Mouse (Mus musculus) MEL (cell line): ENCODE results near the gene Rasl11a. TPM values are rescaled to one million over a fixed set of nuclear protein-coding genes. Genes with fewer than 3 reads are reported as not detected.

Experiments used
- DNase-seq: peaks from one replicate; pipeline ENCODE4 v3.0.0; 2011; ENCODE audit warnings: low read depth, low spot score
- H3K27ac ChIP-seq: 2 replicates; pipeline ENCODE4 v1.5.1; 2012; ENCODE audit warnings: low read depth, mild to moderate bottlenecking, control low read depth, low read length, moderate library complexity; ENCODE audit not compliant: control insufficient read depth
- H3K27me3 ChIP-seq, 2 experiments: fragments of 150-350 bp in 1 of 2; sonication (generic) in 1 of 2; 2 replicates each; pipeline ENCODE4 v1.6.1; 2012; ENCODE audit warnings: low read length in 2 of 2, mild to moderate bottlenecking in 2 of 2, improper control_type of control experiment in 1 of 2, moderate library complexity in 1 of 2; ENCODE audit not compliant: insufficient read depth in 2 of 2, control insufficient read depth in 1 of 2
- H3K36me3 ChIP-seq, 2 experiments: 2 replicates each; pipeline ENCODE4 v1.6.1; 2012 to 2014; ENCODE audit warnings: low read length in 2 of 2, improper control_type of control experiment in 1 of 2, inconsistent platforms in 1 of 2, mild to moderate bottlenecking in 1 of 2; ENCODE audit not compliant: insufficient read depth in 2 of 2, control insufficient read depth in 1 of 2
- H3K4me1 ChIP-seq, 2 experiments: fragments of 150-350 bp in 1 of 2; sonication (generic) in 1 of 2; 2 replicates each; pipeline ENCODE4 v1.6.1; 2012; ENCODE audit warnings: low read length in 2 of 2, improper control_type of control experiment in 1 of 2, mild to moderate bottlenecking in 1 of 2; ENCODE audit not compliant: insufficient read depth in 2 of 2, control insufficient read depth in 1 of 2
- H3K4me3 ChIP-seq, 2 experiments: fragments of 150-350 bp in 1 of 2; sonication (generic) in 1 of 2; 2 replicates each; pipeline ENCODE4 v1.5.1; 2012; ENCODE audit warnings: low read depth in 2 of 2, low read length in 2 of 2, mild to moderate bottlenecking in 2 of 2, moderate library complexity in 2 of 2, control low read depth in 1 of 2, improper control_type of control experiment in 1 of 2; ENCODE audit not compliant: control insufficient read depth in 1 of 2, insufficient read depth in 1 of 2
- H3K79me2 ChIP-seq: 2 replicates; pipeline ENCODE4 v1.6.1; 2012; ENCODE audit warnings: mild to moderate bottlenecking, low read length, moderate library complexity; ENCODE audit not compliant: control insufficient read depth, poor library complexity, insufficient read depth
- H3K9ac ChIP-seq: 2 replicates; pipeline ENCODE4 v1.6.1; 2012; ENCODE audit warnings: low read depth, mild to moderate bottlenecking, control low read depth, low read length, moderate library complexity; ENCODE audit not compliant: control insufficient read depth, poor library complexity, severe bottlenecking
- H3K9me3 ChIP-seq: fragments of 150-350 bp; sonication (generic); replicated peaks from 2 replicates; pipeline ENCODE4 v1.6.1; 2012; ENCODE audit warnings: mild to moderate bottlenecking, low read length, improper control_type of control experiment, moderate library complexity; ENCODE audit not compliant: insufficient read depth
- BHLHE40 ChIP-seq: IDR thresholded peaks from 2 replicates; pipeline ENCODE4 v1.6.1; 2012; ENCODE audit warnings: low read depth, mild to moderate bottlenecking, inconsistent platforms, low read length, improper control_type of control experiment, borderline replicate concordance
- CHD2 ChIP-seq: IDR thresholded peaks from 2 replicates; pipeline ENCODE4 v1.6.1; 2011; ENCODE audit warnings: low read length, improper control_type of control experiment
- ELF1 ChIP-seq: IDR thresholded peaks from 2 replicates; pipeline ENCODE4 v1.6.1; 2014; ENCODE audit warnings: low read depth, mild to moderate bottlenecking, inconsistent platforms, low read length, improper control_type of control experiment, moderate library complexity
- EP300 ChIP-seq, 2 experiments: IDR thresholded peaks; 2 replicates each; pipeline ENCODE4 v1.6.1; 2011; ENCODE audit warnings: improper control_type of control experiment in 2 of 2, low read length in 2 of 2, low read depth in 1 of 2, mild to moderate bottlenecking in 1 of 2
- ETS1 ChIP-seq: IDR thresholded peaks from 2 replicates; pipeline ENCODE4 v1.6.1; 2012; ENCODE audit warnings: low read depth, mild to moderate bottlenecking, inconsistent platforms, low read length, improper control_type of control experiment, moderate library complexity
- GATA1 ChIP-seq: IDR thresholded peaks from 2 replicates; pipeline ENCODE4 v1.6.1; 2011; ENCODE audit warnings: low read depth, low read length, improper control_type of control experiment
- HCFC1 ChIP-seq: IDR thresholded peaks from 2 replicates; pipeline ENCODE4 v1.6.1; 2012; ENCODE audit warnings: low read depth, mild to moderate bottlenecking, inconsistent platforms, low read length, improper control_type of control experiment, moderate library complexity
- JUND ChIP-seq: IDR thresholded peaks from 2 replicates; pipeline ENCODE4 v1.6.1; 2011; ENCODE audit warnings: low read depth, mild to moderate bottlenecking, improper control_type of control experiment, low read length
- KAT2A ChIP-seq: conservative IDR thresholded peaks from 2 replicates; pipeline ENCODE4 v1.6.1; 2012; ENCODE audit warnings: low read depth, low read length, improper control_type of control experiment, inconsistent platforms
- MYB ChIP-seq: IDR thresholded peaks from 2 replicates; pipeline ENCODE4 v1.6.1; 2011; ENCODE audit warnings: mild to moderate bottlenecking, low read depth, low read length, improper control_type of control experiment
- RCOR1 ChIP-seq: IDR thresholded peaks from 2 replicates; pipeline ENCODE4 v1.6.1; 2012; ENCODE audit warnings: low read depth, mild to moderate bottlenecking, inconsistent platforms, low read length, improper control_type of control experiment
- SIN3A ChIP-seq: IDR thresholded peaks from 2 replicates; pipeline ENCODE4 v1.6.1; 2012; ENCODE audit warnings: low read length, improper control_type of control experiment, inconsistent platforms
- TBP ChIP-seq: IDR thresholded peaks from 2 replicates; pipeline ENCODE4 v1.8.0; 2011; ENCODE audit warnings: low read depth, low read length, improper control_type of control experiment
- TCF12 ChIP-seq: IDR thresholded peaks from 2 replicates; pipeline ENCODE4 v1.6.1; 2014; ENCODE audit warnings: low read depth, mild to moderate bottlenecking, inconsistent platforms, low read length, improper control_type of control experiment, moderate library complexity
- UBTF ChIP-seq: IDR thresholded peaks from 2 replicates; pipeline ENCODE4 v1.6.1; 2012; ENCODE audit warnings: low read depth, mild to moderate bottlenecking, inconsistent platforms, low read length, improper control_type of control experiment, moderate library complexity, borderline replicate concordance; ENCODE audit not compliant: insufficient read depth
- ZC3H11A ChIP-seq: IDR thresholded peaks from 2 replicates; pipeline ENCODE4 v1.6.1; 2012; ENCODE audit warnings: low read depth, mild to moderate bottlenecking, inconsistent platforms, low read length, improper control_type of control experiment
- ZKSCAN1 ChIP-seq: IDR thresholded peaks from 2 replicates; pipeline ENCODE4 v1.6.1; 2012; ENCODE audit warnings: low read depth, mild to moderate bottlenecking, inconsistent platforms, low read length, improper control_type of control experiment, moderate library complexity
- ZMIZ1 ChIP-seq: IDR thresholded peaks from 2 replicates; pipeline ENCODE4 v1.6.1; 2012; ENCODE audit warnings: low read depth, mild to moderate bottlenecking, inconsistent platforms, low read length, improper control_type of control experiment, moderate library complexity
- ZNF384 ChIP-seq: IDR thresholded peaks from 2 replicates; pipeline ENCODE4 v1.6.1; 2012; ENCODE audit warnings: low read depth, mild to moderate bottlenecking, inconsistent platforms, low read length, improper control_type of control experiment
- polyA plus RNA-seq, 2 experiments: library from polyadenylated mRNA; stranded (reverse) in 1 of 2; unstranded in 1 of 2; fragments of >175 nt in 1 of 2; fragments of >200 nt in 1 of 2; gene quantifications; 2 replicates each; pipeline versions ENCODE4 v1.2.1 to v1.2.4; 2012; ENCODE audit warnings: low replicate concordance in 2 of 2, low read depth in 1 of 2; ENCODE audit not compliant: insufficient read length in 2 of 2, insufficient read depth in 1 of 2, missing spikeins in 1 of 2
- total RNA-seq: library from RNA; depleted of rRNA; stranded (reverse); fragments of 300-350 nt; gene quantifications from 2 replicates; pipeline ENCODE4 v1.2.3, GENCODE M21; 2012

Rasl11a gene
- total and polyA plus RNA-seq, 3 experiments: 1.1 to 2.3 TPM; not detected in 1

DNA sequence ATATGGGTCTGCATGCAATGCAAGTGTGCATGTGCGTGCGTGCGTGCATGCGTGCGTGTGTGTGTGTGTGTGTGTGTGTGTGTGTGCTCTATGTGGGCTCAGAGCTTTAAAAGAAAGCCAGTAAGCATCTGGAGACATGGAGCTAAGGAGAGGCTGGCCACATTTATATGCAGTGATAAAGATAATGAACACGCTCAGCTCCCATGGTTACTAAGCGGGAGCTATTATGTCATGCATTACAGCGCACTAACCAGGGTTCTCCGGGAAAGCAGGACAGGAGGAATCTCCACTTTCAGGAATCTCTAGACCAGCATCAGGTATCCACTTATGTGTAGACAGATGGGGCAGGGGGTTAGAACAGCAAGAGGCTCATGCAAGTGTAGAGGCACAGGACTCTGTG lies 13.9 kb downstream of the Rasl11a start:
- Histone ChIP-seq H3K4me1 (peaks cover 11 to 17% of the 10 kb centered on the region in 2 experiments), H3K36me3 (peaks cover 0 to 12% of the 10 kb centered on the region in 2 experiments; a peak in 2 of 4 replicates)
- TF ChIP-seq ZKSCAN1: no peak
- TF ChIP-seq TCF12: no peak
- TF ChIP-seq TBP: no peak
- no peak for TF ChIP-seq RCOR1
- TF ChIP-seq SIN3A: no peak
- no peak for TF ChIP-seq ZNF384
- TF ChIP-seq, all 39 proteins: peak for 0

DNA sequence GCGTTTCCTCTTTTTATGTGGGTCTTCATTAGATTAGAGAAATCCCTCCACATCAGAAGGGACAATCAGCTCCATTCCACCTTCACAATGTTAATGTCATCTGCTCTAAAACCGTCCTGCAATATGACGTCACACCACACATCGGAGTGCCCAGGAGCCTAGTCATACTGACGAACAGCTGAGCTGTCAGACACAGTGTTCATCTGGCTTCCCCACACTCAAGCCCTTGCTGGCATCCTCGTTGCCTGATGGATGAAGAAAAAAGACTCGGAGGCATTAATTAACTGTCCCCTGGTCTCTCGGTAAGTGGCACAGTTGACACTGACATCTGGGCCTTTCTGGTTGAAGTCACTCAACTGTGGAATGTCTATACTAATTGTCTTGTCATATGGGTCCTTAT lies 14.4 kb downstream of the Rasl11a start:
- H3K27ac ChIP-seq: no peak overlapping the region
- no peaks in the 10 kb centered on the region for H3K9me3 ChIP-seq
- TF ChIP-seq SIN3A: no peak
- TF ChIP-seq UBTF: no peak
- H3K36me3 ChIP-seq: peaks cover 0 to 12% of the 10 kb centered on the region in 2 experiments; a peak in 2 of 4 replicates
- no peak overlapping the region for H3K9ac ChIP-seq
- H3K4me1 ChIP-seq: peaks cover 11 to 17% of the 10 kb centered on the region in 2 experiments
- no peaks in the 10 kb centered on the region for H3K79me2 ChIP-seq
- H3K27me3 ChIP-seq: no peaks in the 10 kb centered on the region
- no peak overlapping the region for H3K4me3 ChIP-seq
- no peak for DNase-seq

More for the DNA sequence above, 13.9 kb downstream of the Rasl11a start:
- Histone ChIP-seq H3K9ac (no peak overlapping the region), H3K9me3 (no peaks in the 10 kb centered on the region), H3K79me2 (no peaks in the 10 kb centered on the region), H3K4me3 (no peak overlapping the region), H3K27me3 (no peaks in the 10 kb centered on the region), H3K27ac (no peak overlapping the region)
- no peak for DNase-seq

DNA sequence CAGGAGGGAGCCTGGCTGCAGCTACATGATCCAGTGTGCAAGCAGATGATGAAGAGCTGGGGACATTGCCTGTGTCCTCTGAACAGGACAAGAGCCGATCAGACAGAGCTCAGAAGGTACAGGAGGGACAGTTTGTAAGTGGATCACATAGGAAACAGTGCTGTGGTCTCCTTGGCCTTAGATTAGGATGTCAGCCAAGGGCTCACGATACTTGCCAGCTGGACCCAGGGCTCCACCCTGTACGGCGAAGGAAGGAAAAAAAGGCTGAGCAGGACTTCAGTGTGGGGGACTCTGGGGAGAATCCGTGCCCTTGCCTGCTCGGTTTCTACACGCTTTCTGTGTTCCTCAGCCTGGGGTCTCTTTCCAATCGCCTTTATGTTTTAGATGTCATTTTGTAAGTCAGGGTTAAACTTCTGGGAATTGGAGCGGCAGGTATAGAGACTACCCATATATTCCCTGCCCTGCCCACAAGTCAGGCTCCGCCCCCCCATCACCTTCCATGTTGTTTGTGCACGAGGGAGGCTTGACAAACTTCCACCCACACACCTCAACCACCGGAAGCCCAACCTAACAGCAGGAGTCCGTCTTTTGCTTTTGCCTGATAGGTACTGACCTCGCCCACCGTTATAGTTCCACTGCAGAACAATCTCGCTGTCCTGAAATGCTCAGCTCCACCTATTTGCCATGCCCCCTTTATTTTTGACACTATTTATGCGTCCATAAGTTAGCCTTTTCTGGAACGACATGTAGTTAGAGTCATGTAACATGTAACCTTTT lies 15.5 kb downstream of the Rasl11a start:
- DNase-seq: peak; percentile 90
- peaks cover 0 to 12% of the 10 kb centered on the region in 2 experiments; a peak in 2 of 4 replicates for H3K36me3 ChIP-seq
- peak overlapping the region; percentile 79 for H3K27ac ChIP-seq
- peak overlapping the region; percentile 58 for H3K9ac ChIP-seq
- peak overlapping the region; percentile 46 to 61 for H3K4me3 ChIP-seq
- H3K27me3 ChIP-seq: no peaks in the 10 kb centered on the region
- H3K79me2 ChIP-seq: no peaks in the 10 kb centered on the region
- peaks cover 11 to 20% of the 10 kb centered on the region in 2 experiments for H3K4me1 ChIP-seq
- TF ChIP-seq CHD2 (no peak), ETS1 (no peak), TBP (peak; percentile 57), EP300 (IDR thresholded peaks at IDR 0.05; ENCODE audit: low read depth in 1 of 2, low read length in 2 of 2) (peak; percentile 57 to 84), ZC3H11A (no peak), JUND (0 out of 2 replicates have a peak, but pooled peaks have one; percentile 10), KAT2A (0 out of 2 replicates have a peak, but pooled peaks have one; percentile 3), SIN3A (peak; percentile 62; the same call in 1 of the 2 replicates), RCOR1 (peak; percentile 15; the same call in 1 of the 2 replicates), TCF12 (peak; percentile 57; the same call in 1 of the 2 replicates), BHLHE40 (peak; percentile 72; the same call in 1 of the 2 replicates), GATA1 (peak; percentile 49; the same call in 1 of the 2 replicates), ELF1 (peak; percentile 8; the same call in 1 of the 2 replicates), ZMIZ1 (no peak), MYB (peak; percentile 23; the same call in 1 of the 2 replicates), ZNF384 (0 out of 2 replicates have a peak, but pooled peaks have one; percentile 11), HCFC1 (peak; percentile 56; the same call in 1 of the 2 replicates)
- H3K9me3 ChIP-seq: no peaks in the 10 kb centered on the region
